ENCODE assay signal across 15 mouse cellular contexts in genomic region chr17:75486205-75486604, GRCm38 (mm10). TPM values are rescaled to one million over a fixed set of nuclear protein-coding genes. Genes with fewer than 3 reads are reported as not detected.
DNase-seq lines count a peak whose midpoint lies in the region.
"Had no signal": no experiment of that assay in that cellular context is flagged by ENCODE, and none has a peak within 500 bp of the region (broad histone marks: within the 10 kb centered on the region; RNA-seq: fewer than 3 reads in every experiment).

No protein-coding gene starts in this region.

- peak; percentile 8 for DNase-seq in cerebellum, adult 9-10 months
- no peak for DNase-seq in cerebellum, postnatal 25 days
- peak; percentile 46 for DNase-seq in layer of hippocampus, adult 11-12 months (ENCODE audit: low spot score)
- DNase-seq in layer of hippocampus, postnatal 14 days (ENCODE audit: low spot score in 2 of 2), result no peak
- peak; percentile 25 for DNase-seq in left cerebral cortex, adult 11 months (ENCODE audit: low spot score)
- DNase-seq in left cerebral cortex, postnatal 25 days (ENCODE audit: low spot score in 2 of 2), result no peak
- peak; percentile 32 for DNase-seq in right cerebral cortex, adult 18-20 months
- DNase-seq in right cerebral cortex, adult 2 months (ENCODE audit: low spot score in 2 of 2), result no peak
- DNase-seq: adrenal gland, postnatal 10 days; cerebellum, postnatal 36 days; forebrain, postnatal 0 days; gastrocnemius, postnatal 36 days; heart, adult 18-20 months; heart, postnatal 10 days had no signal

- intact Hi-C loops in left cerebral cortex, postnatal 25 days (cut with DNase I), result no loop called here

RNA-seq across cellular contexts. Expression of gene Rasgrp3, which starts 50.5 kb away (rescaled TPM):
- 10 to 100 TPM; 11.4 to 11.7 TPM for total RNA-seq in layer of hippocampus, postnatal 14 days (2021)
- total RNA-seq in left cerebral cortex, postnatal 25 days (2021), result 10 to 100 TPM; 10.4 to 10.9 TPM
- total RNA-seq: MEL had no signal

Comparison
In these comparisons a context has a peak if more than half of its experiments do, and no peak if none do; other contexts are left out.
1. DNase-seq: peak in cerebellum, adult 9-10 months (single experiment), layer of hippocampus, adult 11-12 months (single experiment), left cerebral cortex, adult 11 months (single experiment) and right cerebral cortex, adult 18-20 months (single experiment); none in cerebellum, postnatal 25 days (0 of 2), layer of hippocampus, postnatal 14 days (0 of 2), left cerebral cortex, postnatal 25 days (0 of 2) and right cerebral cortex, adult 2 months (0 of 2).